Mouse (Mus musculus) heart, postnatal 0 days (tissue): ENCODE data around the gene Sfswap. TPM values are rescaled to one million over a fixed set of nuclear protein-coding genes. Genes with fewer than 3 reads are reported as not detected.
A peak's percentile ranks its signal among the peaks of the same experiment; 100 is the strongest.

Experiments
- ATAC-seq: fragments of 200-750 bp; cut with Nextera tagmentation; 2 replicates; pipeline ENCODE4 v1.8.0; 2017; ENCODE audit warnings: low read depth, moderate number of reproducible peaks, moderate library complexity; ENCODE audit not compliant: insufficient read depth
- DNase-seq: peaks from one replicate; pipeline ENCODE4 v3.0.0-alpha.2; 2016; ENCODE audit warnings: low spot score
- H3K27ac ChIP-seq: fragments of 300-500 bp; sonication (generic); 2 replicates; pipeline ENCODE4 v1.5.1; 2014; ENCODE audit warnings: low read depth, mild to moderate bottlenecking
- H3K27me3 ChIP-seq: fragments of 300-500 bp; sonication (generic); 2 replicates; pipeline ENCODE4 v1.6.1; 2014; ENCODE audit warnings: low read length, mixed read lengths; ENCODE audit not compliant: control insufficient read depth, insufficient read depth
- H3K36me3 ChIP-seq: fragments of 300-500 bp; sonication (generic); replicated peaks from 2 replicates; pipeline ENCODE4 v1.6.1; 2014; ENCODE audit warnings: low read length, mixed read lengths; ENCODE audit not compliant: control insufficient read depth, insufficient read depth
- H3K4me1 ChIP-seq: fragments of 300-500 bp; sonication (generic); 2 replicates; pipeline ENCODE4 v1.6.1; 2014; ENCODE audit warnings: antibody characterized with exemption; ENCODE audit not compliant: control insufficient read depth, insufficient read depth
- H3K4me2 ChIP-seq: fragments of 300-500 bp; sonication (generic); 2 replicates; pipeline ENCODE4 v1.6.1; 2014; ENCODE audit warnings: low read depth, mild to moderate bottlenecking, low read length, moderate library complexity
- H3K4me3 ChIP-seq: fragments of 300-500 bp; sonication (generic); 2 replicates; pipeline ENCODE4 v1.5.1; 2014; ENCODE audit warnings: low read depth, low read length
- H3K9ac ChIP-seq: fragments of 300-500 bp; sonication (generic); replicated peaks from 2 replicates; pipeline ENCODE4 v1.6.1; 2014; ENCODE audit warnings: low read depth, low read length, mixed read lengths
- H3K9me3 ChIP-seq: fragments of 300-500 bp; sonication (generic); replicated peaks from 2 replicates; pipeline ENCODE4 v1.6.1; 2016; ENCODE audit warnings: low read length; ENCODE audit not compliant: control insufficient read depth
- CTCF ChIP-seq: IDR thresholded peaks from 2 replicates; pipeline ENCODE4 v1.5.1; 2016; ENCODE audit warnings: antibody characterized with exemption, control low read depth, low read depth
- EP300 ChIP-seq: IDR thresholded peaks from 2 replicates; pipeline ENCODE4 v1.6.1; 2016; ENCODE audit warnings: antibody characterized with exemption, low read depth
- WGBS: fragments of 180-500 bp; shearing (Covaris S2); extraction: QIAGEN DNeasy Blood & Tissue Kit; methylation state at CpG from one replicate; pipeline ENCODE4 v1.1.7; 2014; 5-methylcytosine and 5-hydroxymethylcytosine counted together
- polyA plus RNA-seq: library from polyadenylated mRNA; unstranded; fragments of >200 nt; fragmentation: Nextera tagmentation; extraction: Ambion mirVana; gene quantifications from 2 replicates; pipeline ENCODE4 v1.2.1, GENCODE M21; 2015
- total RNA-seq: library from RNA; depleted of rRNA; stranded (reverse); fragments of >200 nt; gene quantifications from 2 replicates; pipeline ENCODE4 v1.2.3, GENCODE M21; 2014; ENCODE audit warnings: low replicate concordance

Gene Sfswap
- total and polyA plus RNA-seq, 2 experiments from 2014 or later: 15.7 to 28.2 TPM

DNA sequence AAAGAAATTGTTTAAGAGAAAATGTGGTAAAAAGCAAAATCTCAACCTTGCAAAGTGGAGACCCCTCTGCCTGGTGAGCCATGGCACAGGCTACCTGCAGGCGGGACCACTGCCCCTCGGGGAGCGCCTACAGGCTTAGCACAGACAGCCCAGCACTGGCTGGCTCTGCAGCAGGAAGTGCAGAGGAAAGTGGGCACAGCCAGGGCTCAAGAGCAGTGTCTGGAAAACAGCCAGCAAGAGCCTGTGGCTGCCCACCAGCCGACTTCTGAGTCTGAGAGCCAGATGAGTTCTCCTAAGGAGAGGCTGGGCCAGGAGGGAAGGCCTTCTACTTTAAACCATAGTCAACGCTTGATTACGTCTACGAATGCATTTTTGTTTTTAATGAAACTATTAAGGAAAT, 20.5 kb downstream of the Sfswap start:
- peaks cover 65% of the 10 kb centered on the region for H3K36me3 ChIP-seq

DNA sequence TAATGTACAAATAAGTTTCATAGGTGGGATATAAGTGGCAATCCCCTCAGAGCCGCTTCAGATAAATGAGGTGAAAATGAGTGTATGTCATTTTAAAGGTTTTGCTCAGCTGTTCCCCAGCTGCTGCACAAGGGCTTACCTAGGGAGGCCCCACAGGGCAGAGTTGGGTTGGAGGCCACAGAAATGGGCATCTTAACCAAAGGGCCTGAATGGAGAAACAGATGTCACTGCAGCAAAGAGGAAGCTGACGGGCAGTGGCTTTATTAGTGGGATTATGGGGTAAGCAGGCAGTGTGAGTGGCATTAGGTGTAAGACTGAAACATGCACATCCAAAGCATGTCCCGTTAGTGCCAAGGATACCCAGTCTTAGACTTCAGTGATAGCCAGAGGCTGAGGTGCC, 20.9 kb downstream of the Sfswap start:
- H3K4me3 ChIP-seq: no peak overlapping the region
- no peak overlapping the region for H3K9ac ChIP-seq
- DNase-seq: no peak
- H3K4me1 ChIP-seq: peaks cover 21% of the 10 kb centered on the region
- H3K36me3 ChIP-seq: peaks cover 62% of the 10 kb centered on the region
- no peak overlapping the region for H3K27ac ChIP-seq
- no peaks in the 10 kb centered on the region for H3K27me3 ChIP-seq
- 92% methylated on average over 3 of the region's 3 CpGs for WGBS
- H3K9me3 ChIP-seq: no peaks in the 10 kb centered on the region
- H3K4me2 ChIP-seq: no peak overlapping the region
- no peak for TF ChIP-seq EP300
- no peak for TF ChIP-seq CTCF
- no peak for ATAC-seq

More for the DNA sequence above, 20.5 kb downstream of the Sfswap start:
- no peaks in the 10 kb centered on the region for H3K9me3 ChIP-seq
- no peak overlapping the region for H3K27ac ChIP-seq
- TF ChIP-seq EP300 (no peak), CTCF (no peak)
- peaks cover 21% of the 10 kb centered on the region for H3K4me1 ChIP-seq
- H3K4me3 ChIP-seq: no peak overlapping the region
- ATAC-seq (no peak), DNase-seq (no peak)
- H3K27me3 ChIP-seq: no peaks in the 10 kb centered on the region
- 73% methylated on average over 7 of the region's 7 CpGs for WGBS
- no peak overlapping the region for H3K4me2 ChIP-seq
- H3K9ac ChIP-seq: no peak overlapping the region

DNA sequence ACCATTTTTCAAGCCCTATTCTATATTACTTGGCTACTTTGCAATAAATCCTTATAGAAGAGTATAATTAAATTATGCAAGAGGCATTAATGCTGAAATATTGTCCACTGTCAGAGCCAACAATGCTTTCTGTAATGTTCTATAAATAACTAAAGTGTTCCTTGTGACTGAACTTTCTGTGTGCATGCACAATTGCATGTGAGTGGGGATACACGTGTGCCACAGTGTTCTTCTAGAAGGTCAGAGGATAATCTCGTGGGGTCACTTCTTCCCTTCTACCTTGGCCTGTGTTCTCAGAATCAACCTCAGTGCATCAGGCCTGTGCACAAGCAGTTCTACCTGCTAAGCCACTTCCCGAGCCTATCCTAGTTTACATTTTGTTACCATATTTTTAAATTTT, 22.1 kb downstream of the Sfswap start:
- WGBS: 36% methylated on average over 3 of the region's 3 CpGs
- peak; percentile 70; the same call in 1 of the 2 replicates for ATAC-seq

DNA sequence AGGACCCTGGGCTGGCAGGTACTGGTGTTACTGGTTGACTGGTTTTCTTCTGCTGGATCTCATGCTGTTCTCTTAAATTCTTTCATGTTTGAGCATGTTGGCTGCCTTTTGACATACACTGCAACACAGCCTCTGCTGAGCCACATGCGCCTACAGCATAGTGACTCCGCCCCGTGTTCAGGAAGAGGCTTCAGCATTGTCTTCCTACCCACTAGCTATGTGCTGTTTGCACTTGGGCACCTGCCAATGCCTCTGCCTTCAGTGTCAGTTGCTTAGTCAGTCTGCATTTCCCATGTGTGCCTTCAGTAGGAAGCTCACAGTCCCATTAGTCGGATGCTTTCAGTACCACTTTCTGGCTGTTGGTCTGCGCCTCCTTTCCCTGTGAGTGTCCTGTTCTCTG, 23.7 kb downstream of the Sfswap start:
- H3K36me3 ChIP-seq: peaks cover 56% of the 10 kb centered on the region
- ATAC-seq: 0 out of 2 replicates have a peak, but pooled peaks have one; percentile 26
- 72% methylated on average over 5 of the region's 5 CpGs for WGBS

More for the DNA sequence above, 22.1 kb downstream of the Sfswap start:
- Histone ChIP-seq H3K9me3 (no peaks in the 10 kb centered on the region), H3K36me3 (peaks cover 61% of the 10 kb centered on the region), H3K4me3 (no peak overlapping the region), H3K9ac (no peak overlapping the region), H3K4me2 (no peak overlapping the region), H3K27ac (peak overlapping the region; percentile 77), H3K27me3 (no peaks in the 10 kb centered on the region), H3K4me1 (peaks cover 21% of the 10 kb centered on the region)
- TF ChIP-seq EP300 (no peak), CTCF (no peak)
- DNase-seq: peak; percentile 47

DNA sequence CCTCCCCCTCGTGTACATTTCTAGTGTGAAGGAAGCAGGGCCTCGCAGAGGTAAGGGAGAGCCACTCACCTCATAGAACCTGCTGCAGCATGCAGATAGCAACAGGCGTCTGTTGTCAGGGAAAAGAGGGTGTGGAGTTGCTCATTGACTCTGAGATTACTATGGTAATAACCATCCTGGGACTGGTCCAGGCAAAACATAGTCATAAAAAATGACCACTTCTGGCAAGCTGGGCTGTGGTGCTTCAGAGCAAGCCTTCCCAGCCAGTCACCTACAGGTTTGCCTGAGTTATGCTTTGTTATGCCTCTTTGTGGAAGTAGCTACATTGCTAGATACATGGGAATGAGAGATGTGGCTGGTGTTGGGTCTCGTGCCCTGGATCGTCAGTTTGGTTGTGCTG, 26.1 kb downstream of the Sfswap start:
- H3K27ac ChIP-seq: no peak overlapping the region
- peaks cover 13% of the 10 kb centered on the region for H3K4me1 ChIP-seq
- no peaks in the 10 kb centered on the region for H3K27me3 ChIP-seq
- no peak overlapping the region for H3K9ac ChIP-seq
- H3K4me2 ChIP-seq: no peak overlapping the region
- no peak for TF ChIP-seq EP300
- H3K4me3 ChIP-seq: no peak overlapping the region
- ATAC-seq (no peak), DNase-seq (no peak)
- WGBS: 66% methylated on average over 5 of the region's 5 CpGs
- H3K36me3 ChIP-seq: peaks cover 54% of the 10 kb centered on the region
- no peaks in the 10 kb centered on the region for H3K9me3 ChIP-seq

More for the DNA sequence above, 23.7 kb downstream of the Sfswap start:
- no peaks in the 10 kb centered on the region for H3K27me3 ChIP-seq
- H3K4me1 ChIP-seq: peaks cover 21% of the 10 kb centered on the region
- DNase-seq: no peak
- H3K27ac ChIP-seq: no peak overlapping the region
- no peak overlapping the region for H3K4me2 ChIP-seq
- TF ChIP-seq CTCF (no peak), EP300 (no peak)
- no peak overlapping the region for H3K9ac ChIP-seq
- no peaks in the 10 kb centered on the region for H3K9me3 ChIP-seq
- H3K4me3 ChIP-seq: no peak overlapping the region

DNA sequence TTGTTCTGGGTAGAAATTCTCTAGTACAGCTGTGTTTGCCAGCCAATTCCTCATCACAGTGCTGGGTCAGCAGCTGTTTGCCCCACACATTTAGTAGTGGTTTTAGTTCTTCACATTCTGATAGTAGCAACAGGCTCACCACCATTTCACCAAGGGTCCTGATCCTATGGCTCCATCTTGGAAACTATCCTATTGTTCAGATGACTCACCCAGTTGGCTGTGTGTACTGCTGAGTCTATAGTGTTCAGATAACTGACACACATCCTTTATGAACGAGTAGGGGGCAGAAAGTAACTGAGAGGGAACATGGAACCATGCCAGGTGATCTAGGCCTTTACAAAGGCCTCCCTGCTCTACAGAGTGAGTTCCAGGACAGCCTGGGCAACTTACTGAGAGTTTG, 28.6 kb downstream of the Sfswap start:
- ATAC-seq (no peak), DNase-seq (no peak)
- peaks cover 12% of the 10 kb centered on the region for H3K4me1 ChIP-seq
- H3K9ac ChIP-seq: no peak overlapping the region
- peaks cover 51% of the 10 kb centered on the region for H3K36me3 ChIP-seq
- no peak overlapping the region for H3K4me2 ChIP-seq
- H3K27me3 ChIP-seq: no peaks in the 10 kb centered on the region
- H3K9me3 ChIP-seq: no peaks in the 10 kb centered on the region
- WGBS: 16% methylated on average over 1 of the region's 1 CpGs
- TF ChIP-seq CTCF: no peak
- no peak for TF ChIP-seq EP300
- H3K27ac ChIP-seq: no peak overlapping the region
- H3K4me3 ChIP-seq: no peak overlapping the region
